ENCODE assay signal across 8 mouse cellular contexts in genomic region chr5:9266280-9266923, GRCm38 (mm10). TPM values are rescaled to one million over a fixed set of nuclear protein-coding genes. Genes with fewer than 3 reads are reported as not detected.
A peak's percentile ranks its signal among the peaks of the same experiment; 100 is the strongest.
DNase-seq lines count a peak whose midpoint lies in the region; ATAC-seq and TF ChIP-seq lines count a peak whose summit lies in the region.

No protein-coding gene starts in this region.

- H3K36me3 ChIP-seq in kidney, adult 2 months (ENCODE audit: control insufficient read depth, insufficient read depth, low read length) = no peaks in the 10 kb centered on the region
- H3K36me3 ChIP-seq in embryonic facial prominence, embryonic 14.5 days (ENCODE audit: control insufficient read depth, insufficient read depth, low read length) = no peaks in the 10 kb centered on the region
- no peaks in the 10 kb centered on the region for H3K36me3 ChIP-seq in limb, embryonic 10.5 days
- H3K36me3 ChIP-seq in midbrain, postnatal 0 days (ENCODE audit: insufficient read depth, low read length) = no peaks in the 10 kb centered on the region

- no peak overlapping the region for H3K27ac ChIP-seq in kidney, adult 2 months (ENCODE audit: insufficient read depth, low read depth, low read length)
- peak overlapping the region; percentile 55; the same call in 1 of the 2 replicates for H3K27ac ChIP-seq in embryonic facial prominence, embryonic 14.5 days (replicated peaks; ENCODE audit: low read depth, low read length)
- peak overlapping the region; percentile 82 for H3K27ac ChIP-seq in limb, embryonic 10.5 days
- peak overlapping the region; percentile 94 for H3K27ac ChIP-seq in midbrain, postnatal 0 days (ENCODE audit: low read depth, low read length)

- no peak for TF ChIP-seq CTCF in kidney, adult 2 months (conservative IDR thresholded peaks at IDR 0.05; ENCODE audit: insufficient read depth, insufficient read length, low read depth, low read length)
- peak; percentile 44 for TF ChIP-seq CTCF in midbrain, postnatal 0 days (IDR thresholded peaks at IDR 0.05)

- H3K4me2 ChIP-seq in embryonic facial prominence, embryonic 14.5 days (ENCODE audit: low read depth, low read length) = peak overlapping the region; percentile 96
- peak overlapping the region; percentile 79 for H3K4me2 ChIP-seq in midbrain, postnatal 0 days (ENCODE audit: low read depth, low read length, poor library complexity, severe bottlenecking)

- DNase-seq in kidney, adult 2 months = no peak
- no peak for DNase-seq in kidney, adult 18-20 months
- DNase-seq in MN1 (ENCODE audit: low spot score) (peak; percentile 38), adipocyte (ENCODE audit: low spot score) (no peak)
- peak; percentile 27 for DNase-seq in embryonic facial prominence, embryonic 14.5 days (ENCODE audit: low spot score)
- no peak for DNase-seq in limb, embryonic 10.5 days (ENCODE audit: low spot score)
- DNase-seq in midbrain, postnatal 0 days (ENCODE audit: low spot score) = peak; percentile 62
- no peak for DNase-seq in cerebellum, postnatal 36 days

- peak overlapping the region; percentile 70 for H3K9ac ChIP-seq in embryonic facial prominence, embryonic 14.5 days (ENCODE audit: low read depth, low read length)
- peak overlapping the region; percentile 91 for H3K9ac ChIP-seq in midbrain, postnatal 0 days (replicated peaks; ENCODE audit: low read length, poor library complexity, severe bottlenecking)

- no peaks in the 10 kb centered on the region; the same call in 1 of the 2 replicates for H3K27me3 ChIP-seq in kidney, adult 2 months (replicated peaks; ENCODE audit: control insufficient read depth, insufficient read depth, low read length)
- peaks cover 6% of the 10 kb centered on the region for H3K27me3 ChIP-seq in embryonic facial prominence, embryonic 14.5 days (replicated peaks; ENCODE audit: control insufficient read depth, insufficient read depth, low read length)
- peaks cover 10% of the 10 kb centered on the region; the same call in 1 of the 2 replicates for H3K27me3 ChIP-seq in limb, embryonic 10.5 days (ENCODE audit: low read depth, poor library complexity, severe bottlenecking)
- no peaks in the 10 kb centered on the region for H3K27me3 ChIP-seq in midbrain, postnatal 0 days (ENCODE audit: insufficient read depth, low read length)

- no peaks in the 10 kb centered on the region for H3K4me1 ChIP-seq in kidney, adult 2 months (ENCODE audit: control insufficient read depth, insufficient read depth, low read length)
- H3K4me1 ChIP-seq in embryonic facial prominence, embryonic 14.5 days (ENCODE audit: control insufficient read depth, insufficient read depth, low read length) = no peaks in the 10 kb centered on the region
- peaks cover 4% of the 10 kb centered on the region; the same call in 1 of the 2 replicates for H3K4me1 ChIP-seq in limb, embryonic 10.5 days
- H3K4me1 ChIP-seq in midbrain, postnatal 0 days (ENCODE audit: insufficient read depth, low read length) = no peaks in the 10 kb centered on the region

- ATAC-seq in embryonic facial prominence, embryonic 14.5 days (ENCODE audit: low read depth) = peak; percentile 32; the same call in 1 of the 2 replicates
- ATAC-seq in midbrain, postnatal 0 days (ENCODE audit: low FRiP score) = peak; percentile 81

- H3K9me3 ChIP-seq in embryonic facial prominence, embryonic 14.5 days (ENCODE audit: control insufficient read depth, low read length) = no peaks in the 10 kb centered on the region
- H3K9me3 ChIP-seq in limb, embryonic 10.5 days (replicated peaks) = no peaks in the 10 kb centered on the region
- no peaks in the 10 kb centered on the region for H3K9me3 ChIP-seq in midbrain, postnatal 0 days (ENCODE audit: low read length)

- H3K4me3 ChIP-seq in kidney, adult 2 months (ENCODE audit: insufficient read depth, low read depth, low read length) = peak overlapping the region; percentile 29
- H3K4me3 ChIP-seq in embryonic facial prominence, embryonic 14.5 days (ENCODE audit: low read depth, low read length) = peak overlapping the region; percentile 70
- H3K4me3 ChIP-seq in limb, embryonic 10.5 days = peak overlapping the region; percentile 76
- H3K4me3 ChIP-seq in midbrain, postnatal 0 days (ENCODE audit: low read depth, low read length) = peak overlapping the region; percentile 80

- no peak for TF ChIP-seq POLR2A in kidney, adult 2 months (IDR thresholded peaks at IDR 0.05; ENCODE audit: low read depth, low read length)

- under 1% methylated on average over 30 of the region's 30 CpGs for WGBS in kidney, adult 2 months
- 2% methylated on average over 13 of the region's 30 CpGs for WGBS in embryonic facial prominence, embryonic 14.5 days
- under 1% methylated on average over 30 of the region's 30 CpGs for WGBS in limb, embryonic 10.5 days
- WGBS in midbrain, postnatal 0 days = under 1% methylated on average over 30 of the region's 30 CpGs

RNA-seq across cellular contexts. Expression of gene 9330182L06Rik, which starts 0.5 kb away (rescaled TPM):
- polyA plus RNA-seq in kidney, adult 2 months (2012; rRNA removed) = 0.08 and 0.16 TPM in 2 replicates
- polyA plus RNA-seq in embryonic facial prominence, embryonic 14.5 days (2014; fragmentation: Nextera tagmentation; extraction: Ambion mirVana) = 5.3 and 5.6 TPM in 2 replicates
- 1.4 and 1.5 TPM in 2 replicates for polyA plus RNA-seq in limb, embryonic 10.5 days (2016; fragmentation: Nextera tagmentation; extraction: Ambion mirVana)
- 42.9 and 52.3 TPM in 2 replicates for total RNA-seq in midbrain, postnatal 0 days (2014; rRNA removed)
- polyA plus RNA-seq in midbrain, postnatal 0 days (2015; fragmentation: Nextera tagmentation; extraction: Ambion mirVana) = 23.9 and 26.8 TPM in 2 replicates

Comparison
In these comparisons a context has a peak if more than half of its experiments do, and no peak if none do; other contexts are left out.
1. DNase-seq: peak in MN1 (single experiment), embryonic facial prominence, embryonic 14.5 days (single experiment) and midbrain, postnatal 0 days (single experiment); none in kidney, adult 2 months (single experiment), kidney, adult 18-20 months (single experiment), limb, embryonic 10.5 days (single experiment), adipocyte (single experiment) and cerebellum, postnatal 36 days (0 of 2).
2. H3K4me3 ChIP-seq: peak in every context shown above with its lines; median percentile 80 in midbrain, postnatal 0 days; 76 in limb, embryonic 10.5 days; 70 in embryonic facial prominence, embryonic 14.5 days; 29 in kidney, adult 2 months.